Mouse (Mus musculus): ENCODE results near the gene Mypn.

The Mypn gene

GRCm38 (mm10) chr10:63201534-63201933, 2.2 kb downstream of the Mypn start:
- in situ Hi-C loops (cut with MboI, MseI): no loop called here

DNA sequence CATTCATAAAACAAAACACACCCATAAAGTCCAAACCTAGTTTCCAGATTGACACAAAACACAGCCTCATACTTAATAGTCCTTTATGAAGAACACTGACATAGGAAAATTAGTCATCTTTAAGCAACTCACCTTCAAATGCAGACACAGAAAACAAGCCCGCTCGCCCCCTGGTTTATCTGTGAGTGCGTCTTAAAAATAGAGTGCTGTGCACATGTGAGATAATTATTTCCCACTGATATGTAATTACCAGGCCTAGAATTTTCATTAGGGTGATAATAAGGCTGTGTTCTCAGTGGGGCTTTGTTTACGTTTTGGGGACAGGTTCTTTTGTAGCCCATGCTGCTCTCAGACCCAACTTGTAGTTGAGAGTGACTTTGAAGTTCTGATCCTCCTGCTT, 4.7 kb downstream of the Mypn start:
- in situ Hi-C loops (cut with MboI, MseI): no loop called here

DNA sequence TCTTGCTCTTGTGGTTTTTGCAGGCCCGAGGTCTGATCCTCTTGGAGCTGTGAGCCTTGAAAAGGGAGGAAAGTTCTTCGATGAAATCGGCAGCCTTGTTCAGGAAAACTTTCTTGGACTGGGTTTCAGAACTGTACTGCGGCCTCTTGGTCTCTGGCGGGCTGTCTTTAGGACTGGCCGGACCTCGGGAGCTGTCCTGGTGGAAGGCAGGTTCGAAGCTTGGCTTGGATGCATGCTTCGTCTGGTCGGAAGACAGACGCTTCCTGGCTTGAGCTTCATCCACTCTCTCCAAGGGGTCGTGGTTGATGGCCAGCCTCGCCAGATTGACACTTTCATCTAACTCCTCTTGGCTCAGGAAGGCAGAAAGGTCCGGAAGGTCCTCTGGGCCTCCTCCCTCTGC, 11.0 kb downstream of the Mypn start:
- in situ Hi-C loops (cut with MboI, MseI): no loop called here

GRCm38 (mm10) chr10:63192276-63192675, 11.5 kb downstream of the Mypn start:
- in situ Hi-C loops (cut with MboI, MseI): no loop called here

GRCm38 (mm10) chr10:63184451-63184850, 19.3 kb downstream of the Mypn start:
- in situ Hi-C loops (cut with MboI, MseI): no loop called here

GRCm38 (mm10) chr10:63182177-63182768, 21.5 kb downstream of the Mypn start:
- in situ Hi-C loops (cut with MboI, MseI): no loop called here

GRCm38 (mm10) chr10:63181166-63181565, 22.6 kb downstream of the Mypn start:
- in situ Hi-C loops (cut with MboI, MseI): no loop called here

- in situ Hi-C loops (cut with MboI, MseI): no loop called here
Observed at GRCm38 (mm10) chr10:63179524-63179923, 24.2 kb downstream of the Mypn start.

GRCm38 (mm10) chr10:63178318-63178717, 25.4 kb downstream of the Mypn start:
- in situ Hi-C loops (cut with MboI, MseI): no loop called here

GRCm38 (mm10) chr10:63177286-63178140, 26.2 kb downstream of the Mypn start:
- in situ Hi-C loops (cut with MboI, MseI): no loop called here

DNA sequence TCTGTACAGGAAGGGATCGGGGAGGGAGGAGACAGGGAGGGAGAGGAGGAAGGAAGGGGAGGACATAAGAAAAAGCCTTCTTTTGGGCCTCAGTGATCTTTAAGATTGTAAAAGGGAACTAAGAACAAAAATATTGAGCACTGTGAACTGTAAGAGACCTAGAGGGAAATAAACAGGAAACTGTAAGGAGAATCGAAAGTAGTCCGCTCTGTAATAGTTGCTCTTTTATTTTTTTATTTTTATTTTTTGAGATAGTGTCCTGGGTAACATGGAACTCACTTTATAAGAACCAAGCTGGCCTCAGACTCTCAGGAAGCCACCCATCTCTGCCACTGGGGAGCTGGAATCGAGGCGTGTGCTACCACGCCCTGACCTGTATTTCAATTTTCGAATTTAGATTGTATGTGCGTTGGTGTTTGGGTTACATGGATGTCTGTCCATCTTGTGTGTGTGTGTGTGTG, 27.3 kb downstream of the Mypn start:
- in situ Hi-C loops (cut with MboI, MseI): no loop called here

- in situ Hi-C loops (cut with MboI, MseI): no loop called here
Observed at GRCm38 (mm10) chr10:63172089-63172488, 31.7 kb downstream of the Mypn start.

DNA sequence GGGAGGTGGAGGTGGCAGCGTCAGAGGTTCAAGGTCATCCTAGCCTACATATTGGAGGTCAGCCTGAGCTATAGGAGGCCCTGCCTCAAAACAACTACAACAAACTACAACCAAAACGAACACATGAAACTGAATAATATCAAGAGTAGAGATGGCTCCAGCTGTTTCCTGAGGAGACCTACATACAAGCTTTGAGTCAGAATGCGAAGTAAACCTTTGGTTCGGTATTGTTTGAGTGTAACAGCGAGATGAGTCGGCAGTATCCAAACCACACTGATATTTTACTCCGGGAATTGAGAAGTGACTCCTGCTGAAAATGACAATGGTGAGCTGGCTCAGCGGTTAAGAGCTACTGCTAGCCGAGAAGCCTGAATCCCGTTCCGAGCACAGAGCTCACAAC, 34.2 kb downstream of the Mypn start:
- in situ Hi-C loops (cut with MboI, MseI): no loop called here

DNA sequence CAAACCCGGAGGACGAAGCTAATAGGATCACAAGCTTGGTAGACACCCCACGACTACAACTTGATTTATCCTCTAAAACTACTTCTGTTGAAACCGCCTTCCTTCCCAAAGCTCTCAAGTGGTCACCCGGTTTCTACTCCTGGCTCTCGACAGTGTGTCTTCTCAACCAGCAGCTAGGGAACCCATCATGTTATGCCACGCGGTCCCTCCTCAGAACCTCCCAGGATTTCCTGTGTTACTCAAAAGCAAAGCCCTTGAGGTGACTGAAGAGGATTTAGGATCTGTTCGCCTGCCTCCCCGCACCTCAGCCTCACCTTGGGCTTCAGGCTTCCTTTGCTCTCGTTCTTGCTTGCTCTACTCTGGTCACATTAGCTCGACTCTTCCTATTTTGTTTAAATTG, 35.6 kb downstream of the Mypn start:
- in situ Hi-C loops (cut with MboI, MseI): no loop called here

GRCm38 (mm10) chr10:63167241-63167995, 36.3 kb downstream of the Mypn start:
- in situ Hi-C loops (cut with MboI, MseI): no loop called here

GRCm38 (mm10) chr10:63165752-63166412, 37.9 kb downstream of the Mypn start:
- in situ Hi-C loops (cut with MboI, MseI): no loop called here

DNA sequence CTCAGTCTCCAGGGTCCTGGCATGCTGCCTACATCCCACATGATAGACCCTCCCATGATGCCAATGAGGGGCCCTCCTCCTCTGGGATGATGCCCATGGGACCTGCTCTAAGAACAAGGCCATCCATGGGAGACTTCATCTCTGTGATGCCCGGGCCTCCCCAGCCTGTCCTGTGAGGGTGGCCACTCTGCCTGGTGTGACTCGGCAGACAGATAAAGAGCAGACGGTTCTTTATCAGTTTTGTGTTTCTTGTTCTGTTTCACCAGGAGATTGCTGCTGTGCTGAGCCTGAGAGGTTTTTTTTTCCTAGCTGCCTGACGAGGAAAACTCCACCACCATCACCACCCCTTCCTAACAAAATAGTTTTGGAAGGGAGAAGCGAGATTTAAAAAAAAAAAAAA, 42.5 kb downstream of the Mypn start:
- in situ Hi-C loops (cut with MboI, MseI): no loop called here

DNA sequence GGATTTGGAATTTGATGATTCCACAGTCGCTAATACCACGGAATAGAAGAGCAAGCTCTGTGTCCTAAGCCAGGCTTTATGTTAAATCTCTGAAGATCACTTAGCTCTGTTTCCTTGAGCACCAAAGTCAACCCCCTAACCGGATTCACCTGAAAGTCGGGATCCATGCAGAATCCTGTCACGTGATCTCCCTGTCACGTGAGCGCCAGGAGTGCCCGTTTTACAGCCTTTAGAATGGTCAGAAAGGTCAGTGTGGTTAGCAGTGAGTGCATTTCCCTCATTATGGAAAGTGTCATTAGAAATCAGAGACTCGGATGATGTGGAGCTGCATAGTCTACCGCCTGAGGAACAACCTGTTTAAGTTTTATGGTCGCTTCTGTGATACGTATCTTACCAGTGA, 43.1 kb downstream of the Mypn start:
- in situ Hi-C loops (cut with MboI, MseI): no loop called here

DNA sequence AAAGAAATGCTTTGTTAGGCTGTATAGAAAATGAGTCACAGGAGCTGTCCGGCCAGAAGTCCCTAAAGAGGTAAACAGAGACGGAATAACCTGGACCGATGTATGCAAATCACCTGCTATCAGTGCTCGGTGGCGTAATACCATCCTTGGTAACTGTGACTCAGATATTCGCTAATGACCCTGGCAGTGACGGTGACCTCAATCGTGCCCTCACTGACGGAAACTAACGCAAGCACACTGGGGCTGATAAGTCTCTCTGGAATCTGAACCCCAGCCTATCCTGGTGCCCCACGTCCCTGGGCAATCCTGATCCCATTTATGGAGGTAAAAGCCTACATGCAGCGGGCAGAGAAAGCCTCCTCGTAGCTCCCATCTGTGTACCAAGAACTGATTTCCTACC, 45.6 kb downstream of the Mypn start:
- in situ Hi-C loops (cut with MboI, MseI): loop anchor here in 1 of 2 experiments (5.0 kb wide), 1 partner anchor 219 kb away; no protein-coding TSS in a partner anchor

DNA sequence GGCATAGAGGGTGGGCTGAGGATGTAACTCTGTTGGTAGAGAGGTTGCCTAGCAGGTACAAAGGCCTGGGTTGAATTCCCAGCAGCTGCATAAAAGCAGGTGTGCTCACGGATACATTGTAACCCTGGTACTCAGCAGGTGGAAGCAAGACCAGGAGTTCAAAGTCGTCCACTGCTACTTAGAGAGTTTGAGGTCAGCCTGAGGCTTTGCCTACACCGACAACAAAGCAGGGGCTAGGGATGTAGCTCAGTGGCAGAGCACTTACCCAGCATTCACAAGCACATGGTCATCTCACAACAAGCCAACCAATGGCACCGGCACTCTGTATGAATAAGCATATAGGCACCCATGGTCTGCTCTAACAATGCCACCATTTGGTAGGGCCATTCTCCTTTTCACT, 46.3 kb downstream of the Mypn start:
- in situ Hi-C loops (cut with MboI, MseI): loop anchor here in 1 of 2 experiments (5.0 kb wide), 1 partner anchor 220 kb away; no protein-coding TSS in a partner anchor

GRCm38 (mm10) chr10:63156919-63157318, 46.8 kb downstream of the Mypn start:
- in situ Hi-C loops (cut with MboI, MseI): loop anchor here in 1 of 2 experiments (5.0 kb wide), 1 partner anchor 220 kb away; no protein-coding TSS in a partner anchor
